ENCODE assay signal across 9 mouse cellular contexts in genomic region chr5:104108127-104108875, GRCm38 (mm10). TPM values are rescaled to one million over a fixed set of nuclear protein-coding genes. Genes with fewer than 3 reads are reported as not detected.
DNase-seq lines count a peak whose midpoint lies in the region; ATAC-seq and TF ChIP-seq lines count a peak whose summit lies in the region.
"Had no signal": no experiment of that assay in that cellular context is flagged by ENCODE, and none has a peak within 500 bp of the region (broad histone marks: within the 10 kb centered on the region; RNA-seq: fewer than 3 reads in every experiment).

No protein-coding gene starts in this region.

- no peak overlapping the region; the same call in 1 of the 2 replicates for H3K9ac ChIP-seq in lung, embryonic 16.5 days (ENCODE audit: low read length)
- no peak overlapping the region for H3K9ac ChIP-seq in stomach, embryonic 15.5 days

- DNase-seq in cerebellum, adult 2 months: peak in 1 of 2 experiments; percentile 21
- no peak for DNase-seq in cerebellum, adult 9-11 months
- DNase-seq in lung, postnatal 14 days: no peak
- peak; percentile 30 for DNase-seq in left cerebral cortex, postnatal 4 days
- DNase-seq in gastrocnemius, postnatal 25 days: no peak
- DNase-seq in B cell, adult 2 months: no peak

- no peak for ATAC-seq in lung, embryonic 16.5 days (ENCODE audit: low read depth)
- ATAC-seq in stomach, embryonic 15.5 days (ENCODE audit: insufficient read depth, low FRiP score, low read depth): no peak

- H3K9me3 ChIP-seq in lung, embryonic 16.5 days (ENCODE audit: control insufficient read depth, low read length): no peaks in the 10 kb centered on the region
- no peaks in the 10 kb centered on the region for H3K9me3 ChIP-seq in stomach, embryonic 15.5 days

- H3K4me1 ChIP-seq in cerebellum, adult 2 months (ENCODE audit: control insufficient read depth, insufficient read depth, low read length): peaks cover 6% of the 10 kb centered on the region
- H3K4me1 ChIP-seq in lung, embryonic 16.5 days (replicated peaks; ENCODE audit: control insufficient read depth, insufficient read depth, low read length): peaks cover 28% of the 10 kb centered on the region
- H3K4me1 ChIP-seq in stomach, embryonic 15.5 days: peaks cover 18% of the 10 kb centered on the region; the same call in 1 of the 2 replicates

- no peak for TF ChIP-seq POLR2A in cerebellum, adult 2 months (IDR thresholded peaks at IDR 0.05; ENCODE audit: borderline replicate concordance, insufficient read depth, low read length)

- peak overlapping the region; percentile 17 for H3K27ac ChIP-seq in cerebellum, adult 2 months (ENCODE audit: insufficient read depth, low read length)
- peak overlapping the region; percentile 95 for H3K27ac ChIP-seq in lung, embryonic 16.5 days (ENCODE audit: low read length)
- peak overlapping the region; percentile 67 for H3K27ac ChIP-seq in stomach, embryonic 15.5 days

- 76% methylated on average over 11 of the region's 11 CpGs for WGBS in cerebellum, adult 2 months
- WGBS in lung, embryonic 16.5 days: 49% methylated on average over 11 of the region's 11 CpGs
- 52% methylated on average over 11 of the region's 11 CpGs for WGBS in stomach, embryonic 15.5 days

- peak overlapping the region; percentile 59; the same call in 1 of the 2 replicates for H3K4me2 ChIP-seq in lung, embryonic 16.5 days (ENCODE audit: low read depth, low read length)
- peak overlapping the region; percentile 48 for H3K4me2 ChIP-seq in stomach, embryonic 15.5 days

- peak overlapping the region; percentile 66 for H3K4me3 ChIP-seq in cerebellum, adult 2 months (replicated peaks; ENCODE audit: insufficient read depth, low read depth, low read length)
- H3K4me3 ChIP-seq in lung, embryonic 16.5 days (ENCODE audit: low read length): peak overlapping the region; percentile 23
- no peak overlapping the region; the same call in 1 of the 2 replicates for H3K4me3 ChIP-seq in stomach, embryonic 15.5 days (replicated peaks)

- no peak for TF ChIP-seq CTCF in cerebellum, adult 2 months (IDR thresholded peaks at IDR 0.05; ENCODE audit: borderline replicate concordance, insufficient read depth, low read depth, low read length)

- H3K27me3 ChIP-seq in cerebellum, adult 2 months (ENCODE audit: control insufficient read depth, insufficient read depth, low read length): no peaks in the 10 kb centered on the region
- H3K27me3 ChIP-seq in lung, embryonic 16.5 days (ENCODE audit: control insufficient read depth, insufficient read depth, low read depth, low read length): no peaks in the 10 kb centered on the region
- H3K27me3 ChIP-seq in stomach, embryonic 15.5 days (replicated peaks): no peaks in the 10 kb centered on the region

- H3K36me3 ChIP-seq in lung, embryonic 16.5 days (ENCODE audit: control insufficient read depth, insufficient read depth, low read length): no peaks in the 10 kb centered on the region
- H3K36me3 ChIP-seq in stomach, embryonic 15.5 days: no peaks in the 10 kb centered on the region

- intact Hi-C loops in left cerebral cortex, postnatal 4 days (cut with DNase I): no loop called here

RNA-seq across cellular contexts. Expression of gene Sparcl1, which starts 5.2 kb away (rescaled TPM):
- polyA plus RNA-seq in cerebellum, adult 2 months (2012; rRNA removed): 1,650 and 1,724 TPM in 2 replicates
- polyA plus RNA-seq in lung, embryonic 16.5 days (2015; fragmentation: Nextera tagmentation; extraction: Ambion mirVana): 433 and 435 TPM in 2 replicates
- total RNA-seq in left cerebral cortex, postnatal 4 days (2021): 100 to 1,000 TPM; 465 to 498 TPM
- polyA plus RNA-seq in stomach, embryonic 15.5 days (2015; fragmentation: Nextera tagmentation; extraction: Ambion mirVana): 274 and 291 TPM in 2 replicates
- total RNA-seq in gastrocnemius, postnatal 25 days (2021): 100 to 1,000 TPM; 106 to 110 TPM
- total RNA-seq: common myeloid progenitor, adult 5-6 weeks had no signal

RNA-seq across cellular contexts. Expression of gene Gm17660, which starts 30.9 kb away (rescaled TPM):
- polyA plus RNA-seq in cerebellum, adult 2 months (2012; rRNA removed): not detected in 2 replicates
- polyA plus RNA-seq in lung, embryonic 16.5 days (2015; fragmentation: Nextera tagmentation; extraction: Ambion mirVana): not detected in 2 replicates
- total RNA-seq in left cerebral cortex, postnatal 4 days (2021): not detected
- not detected in 2 replicates for polyA plus RNA-seq in stomach, embryonic 15.5 days (2015; fragmentation: Nextera tagmentation; extraction: Ambion mirVana)
- not detected for total RNA-seq in gastrocnemius, postnatal 25 days (2021)
- total RNA-seq: common myeloid progenitor, adult 5-6 weeks had no signal

Comparison
In these comparisons a context has a peak if more than half of its experiments do, and no peak if none do; other contexts are left out.
1. H3K27ac ChIP-seq: peak in every context shown above with its lines; median percentile 95 in lung, embryonic 16.5 days; 67 in stomach, embryonic 15.5 days; 17 in cerebellum, adult 2 months.